Mouse (Mus musculus) left cerebral cortex, adult 6 months (tissue): ENCODE results near the gene Rps8. TPM values are rescaled to one million over a fixed set of nuclear protein-coding genes. Genes with fewer than 3 reads are reported as not detected.

Source experiments
- long read RNA-seq, 2 experiments: library from polyadenylated mRNA; unstranded; transcript quantifications; one replicate each; pipeline ENCODE4 v2.0.0; 2019 to 2020
- polyA plus RNA-seq: library from polyadenylated mRNA; unstranded; fragments of <200 nt; fragmentation: Nextera tagmentation; gene quantifications from 2 replicates; pipeline ENCODE4 v1.2.3, GENCODE M21; 2021

The Rps8 gene
- polyA plus RNA-seq: 1,015 and 1,443 TPM in 2 replicates
- long read RNA-seq, experiment 1, transcript Rps8-201 (6 exons, 860 nt): major isoform, 23 of 46 reads
- long read RNA-seq, experiment 1, partial matches to known transcripts: 20 of 46 reads
- long read RNA-seq, experiment 1, other reads (novel, unspliced or antisense): 3 of 46 reads
- long read RNA-seq, experiment 2, transcript Rps8-201 (6 exons, 860 nt): major isoform, 89 of 294 reads
- long read RNA-seq, experiment 2, partial matches to known transcripts: 198 of 294 reads
- long read RNA-seq, experiment 2, other reads (novel, unspliced or antisense): 6 of 294 reads

DNA sequence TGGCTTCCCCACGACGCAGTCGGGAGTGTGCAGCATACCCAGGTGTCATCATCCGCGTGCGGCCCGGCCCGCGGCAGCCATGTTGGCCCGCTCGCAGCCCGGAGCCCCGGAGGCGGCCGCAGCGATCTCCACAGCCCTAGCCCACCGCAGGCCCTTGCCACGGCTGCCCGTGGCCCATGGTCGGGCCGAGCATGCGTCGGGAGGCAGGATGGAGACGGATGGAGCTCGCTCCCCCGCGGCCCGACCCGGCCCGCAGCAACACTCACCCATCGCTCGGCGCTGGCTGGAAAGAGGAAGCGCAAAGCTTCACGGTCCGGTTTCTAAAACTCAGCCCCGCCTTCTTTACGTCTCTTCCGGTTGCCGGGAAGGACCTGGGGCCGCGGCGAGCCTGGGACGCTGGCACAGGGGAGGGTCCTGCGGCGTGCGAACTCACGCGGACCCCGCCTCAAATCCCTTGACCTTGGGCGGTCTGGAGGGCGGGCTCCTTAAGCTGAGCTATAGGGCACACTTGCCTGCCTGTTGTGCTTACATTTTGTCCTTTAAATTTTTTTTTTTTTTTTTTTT lies at the start of gene Rps8:
TSS of gene Rps8 (minus strand) at position 452 of the 564 bp plus-strand sequence.

GRCm38 (mm10) chr4:117181863-117182758 lies 26.1 kb upstream of the Rps8 start, which contains the start of gene Kif2c:
Kif2c (minus strand) TSS chr4:117182639.

DNA sequence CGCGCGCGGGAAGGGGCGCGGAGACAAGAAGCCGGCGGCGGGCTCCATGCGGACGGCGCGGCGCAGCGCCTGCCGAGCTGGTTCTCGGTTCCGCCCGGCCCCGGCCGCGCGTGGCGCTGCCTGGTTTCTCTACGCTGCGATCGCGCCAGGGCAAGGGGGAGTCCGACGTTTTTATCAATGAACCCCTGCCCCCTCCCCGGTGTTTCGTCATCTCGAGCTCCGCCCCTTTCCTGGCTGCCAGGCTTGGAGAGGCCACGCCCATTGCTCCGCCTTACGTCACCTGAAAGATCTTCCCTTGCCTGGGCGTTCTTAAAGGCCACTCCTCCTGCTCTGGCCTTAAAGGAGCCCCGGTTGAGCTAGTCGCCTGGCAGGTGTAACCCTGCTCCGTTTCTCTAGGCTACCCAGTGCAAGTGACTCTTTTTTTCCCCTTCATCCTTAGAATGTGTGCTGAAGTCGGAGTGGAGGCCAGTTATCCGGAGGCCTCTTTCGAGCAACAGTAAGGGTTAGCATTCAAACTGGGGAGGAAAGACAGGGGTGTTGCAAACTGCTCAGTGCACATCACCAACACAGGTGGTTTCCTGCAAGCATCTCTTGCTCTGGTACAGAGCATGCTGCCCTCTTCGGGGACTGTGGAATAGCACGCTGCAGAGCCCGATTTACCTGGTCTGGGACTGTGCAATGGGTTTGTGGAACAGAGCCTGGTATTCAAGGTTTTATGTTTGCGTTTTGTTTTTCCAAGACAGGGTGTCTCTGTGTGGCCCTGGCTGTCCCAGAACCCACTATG lies 22.0 kb downstream of the Rps8 start, which contains the start of gene Plk3:
TSS of gene Plk3 (minus strand) at position 147 of the 784 bp plus-strand sequence.

GRCm38 (mm10) chr4:117126675-117127290 lies 29.3 kb downstream of the Rps8 start, which contains the start of gene Tctex1d4:
Tctex1d4 (plus strand) TSS chr4:117126794.

GRCm38 (mm10) chr4:117125348-117125909 lies 30.6 kb downstream of the Rps8 start, which contains the start of gene Btbd19:
Btbd19 (minus strand) TSS chr4:117125725.

Other genes starting within 250 kb of the Rps8 start
- 56.2 and 74.4 TPM in 2 replicates for gene Urod, start 161.8 kb downstream of the Rps8 start, polyA plus RNA-seq
- 11.4 and 13.0 TPM in 2 replicates for gene Hectd3, start 160.9 kb downstream of the Rps8 start, polyA plus RNA-seq
- gene Eif2b3, start 136.8 kb downstream of the Rps8 start, polyA plus RNA-seq: 20.0 and 23.7 TPM in 2 replicates
- gene Ptch2, start 60.2 kb downstream of the Rps8 start, polyA plus RNA-seq: 0.11 and 0.15 TPM in 2 replicates
- 7.6 and 10.6 TPM in 2 replicates for gene Btbd19, start 30.5 kb downstream of the Rps8 start, polyA plus RNA-seq
- gene Tctex1d4, start 29.4 kb downstream of the Rps8 start, polyA plus RNA-seq: 0.61 and 1.8 TPM in 2 replicates
- 3.1 and 11.0 TPM in 2 replicates for gene Plk3, start 22.3 kb downstream of the Rps8 start, polyA plus RNA-seq
- gene Kif2c, start 26.4 kb upstream of the Rps8 start, polyA plus RNA-seq: 0.09 and 0.22 TPM in 2 replicates
- gene Tmem53, start 95.7 kb upstream of the Rps8 start, polyA plus RNA-seq: 11.1 and 12.3 TPM in 2 replicates
- 0.40 and 0.42 TPM in 2 replicates for gene Armh1, start 95.9 kb upstream of the Rps8 start, polyA plus RNA-seq